Mouse (Mus musculus) right cerebral cortex, postnatal 10 days (tissue): ENCODE data around the gene Gbx1.

ENCODE experiments used
- DNase-seq, 2 experiments: peaks; one replicate each; pipeline ENCODE4 v3.0.0; 2021; ENCODE audit warnings: low spot score in 2 of 2

The Gbx1 gene

DNA sequence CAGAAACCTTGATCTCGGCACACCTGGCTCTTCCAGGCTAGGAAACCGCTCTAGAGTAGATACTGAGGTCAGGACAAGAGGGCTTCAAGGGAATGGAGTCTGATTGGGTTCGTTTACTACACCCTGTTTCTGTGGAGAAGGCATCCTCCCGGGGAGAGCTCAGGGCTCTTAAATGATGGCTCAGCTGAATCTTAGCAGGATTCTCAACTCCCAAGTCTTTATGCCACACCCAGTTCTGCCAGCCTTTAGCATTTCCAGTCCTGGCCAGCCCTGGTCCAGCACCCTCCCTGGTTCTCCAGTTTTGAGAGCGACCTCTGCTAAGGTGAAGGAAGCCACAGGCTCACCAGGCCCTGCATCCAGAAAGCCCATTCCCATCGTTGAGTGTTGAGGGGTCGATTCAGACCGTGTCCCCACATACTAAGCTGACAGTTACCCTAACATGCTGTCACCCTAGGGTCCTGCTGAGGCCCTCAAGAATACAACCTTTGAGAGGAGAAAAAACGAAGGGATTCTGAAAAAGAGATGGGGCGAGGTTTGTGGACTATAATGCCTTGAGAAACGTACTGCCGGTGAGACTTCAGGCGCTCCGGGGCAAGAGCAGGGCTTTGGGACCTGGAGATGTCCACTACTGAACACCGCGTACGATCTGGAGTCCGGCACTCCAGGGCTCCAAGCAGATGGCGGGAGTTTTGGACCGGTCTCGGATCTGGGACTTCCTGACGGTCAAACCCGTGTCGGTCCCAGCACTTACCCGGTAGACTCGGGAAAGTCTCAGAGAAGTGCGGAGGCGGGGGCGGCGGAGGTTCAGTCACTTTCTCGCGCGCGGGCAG, 1.4 kb downstream of the Gbx1 start:
- DNase-seq, result no peak

DNA sequence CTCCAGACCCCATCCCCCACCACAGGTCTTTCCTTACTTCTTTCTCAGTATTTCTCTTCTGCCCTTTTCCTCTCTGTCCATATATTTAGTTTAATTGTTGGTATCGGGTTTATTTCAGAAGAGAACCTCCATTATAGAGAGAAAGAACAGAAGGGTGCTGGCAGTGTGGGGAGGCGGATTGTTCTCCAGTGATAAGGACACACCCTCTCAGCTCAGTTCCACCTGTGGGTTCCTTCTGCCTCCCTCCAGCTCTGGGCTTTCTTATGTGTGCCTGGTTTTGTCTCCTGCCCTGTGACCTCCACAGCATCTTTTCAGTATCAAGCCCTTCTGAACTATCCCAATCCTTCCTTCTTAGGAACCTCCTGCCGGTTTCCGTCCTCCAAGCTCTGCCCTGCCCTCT, 2.5 kb downstream of the Gbx1 start:
- DNase-seq, result no peak

DNA sequence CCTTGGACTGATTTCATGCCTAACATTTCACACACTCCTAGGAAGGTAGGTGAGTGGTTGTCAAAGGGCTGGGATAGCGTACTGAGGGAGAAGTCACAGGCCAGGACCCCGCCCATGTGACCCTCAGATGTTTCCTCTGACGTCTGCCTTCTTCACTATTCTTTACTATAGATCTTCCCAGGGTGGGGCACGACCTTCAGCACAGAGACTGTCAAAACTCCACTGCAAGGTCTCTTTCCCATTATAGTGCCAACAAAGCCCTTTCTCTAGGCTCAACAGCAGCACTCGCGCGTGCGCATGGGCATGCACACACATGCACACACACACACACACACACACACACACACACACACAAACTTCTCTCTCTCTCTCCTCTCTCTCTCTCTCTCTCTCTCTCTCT, 3.2 kb downstream of the Gbx1 start:
- no peak for DNase-seq

DNA sequence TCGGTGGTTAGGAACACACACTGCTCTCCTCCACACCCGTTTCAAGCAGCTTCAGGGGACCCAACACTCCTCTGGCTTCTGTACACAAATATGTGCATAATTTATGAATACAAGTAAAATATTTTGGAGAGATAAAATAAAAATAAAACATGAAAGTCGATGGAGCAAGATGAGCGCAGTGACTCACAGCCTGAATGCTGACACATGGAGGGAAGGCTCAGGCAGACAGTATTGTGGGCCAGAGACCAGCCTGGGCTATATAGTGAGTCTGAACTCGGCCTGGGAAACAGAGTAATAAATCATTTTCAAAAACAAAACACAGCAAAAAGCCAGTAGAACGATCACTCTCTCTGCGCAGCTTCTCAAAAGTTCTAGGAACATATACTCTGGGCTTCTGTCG, 5.6 kb downstream of the Gbx1 start:
- no peak for DNase-seq

DNA sequence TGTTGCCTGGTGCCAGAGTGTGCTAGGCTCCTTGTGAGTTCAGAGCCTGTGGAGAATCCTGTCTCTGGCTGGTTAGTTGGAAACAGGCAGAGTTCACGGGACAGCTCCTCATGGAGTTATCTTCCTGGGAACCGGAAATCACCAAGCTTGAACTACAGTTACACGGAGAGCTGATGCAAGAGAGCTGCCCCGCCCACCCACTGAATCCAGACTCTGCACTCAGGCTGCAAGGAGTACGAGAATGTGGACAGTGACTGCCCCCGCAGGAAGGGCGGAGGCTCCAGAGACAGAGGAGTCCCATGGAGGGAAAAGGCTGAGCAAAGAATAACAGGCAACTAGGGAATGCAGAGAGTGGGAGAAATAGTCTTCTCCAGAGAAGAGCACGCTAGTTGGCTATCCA, 14.7 kb downstream of the Gbx1 start:
- DNase-seq, result no peak

DNA sequence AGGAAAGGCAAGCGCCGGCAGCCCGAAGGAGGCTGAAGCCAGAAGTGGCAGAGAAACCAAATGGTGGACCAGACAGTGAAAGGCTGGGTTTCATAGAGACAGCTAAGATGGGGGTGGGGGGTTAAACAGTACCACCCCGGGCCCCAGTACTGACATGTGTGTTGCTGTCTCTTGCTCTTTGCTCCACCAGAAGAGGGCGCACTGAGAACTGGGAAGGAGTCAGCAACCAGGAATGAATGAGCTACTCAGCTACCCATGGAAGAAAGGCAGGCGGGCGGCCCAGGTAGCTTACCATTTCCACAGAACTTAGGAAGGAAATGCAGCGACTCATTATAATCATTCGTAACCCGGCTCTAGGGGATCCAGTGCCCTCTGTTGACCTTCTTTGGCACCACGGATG, 16.4 kb downstream of the Gbx1 start:
- DNase-seq, result no peak

DNA sequence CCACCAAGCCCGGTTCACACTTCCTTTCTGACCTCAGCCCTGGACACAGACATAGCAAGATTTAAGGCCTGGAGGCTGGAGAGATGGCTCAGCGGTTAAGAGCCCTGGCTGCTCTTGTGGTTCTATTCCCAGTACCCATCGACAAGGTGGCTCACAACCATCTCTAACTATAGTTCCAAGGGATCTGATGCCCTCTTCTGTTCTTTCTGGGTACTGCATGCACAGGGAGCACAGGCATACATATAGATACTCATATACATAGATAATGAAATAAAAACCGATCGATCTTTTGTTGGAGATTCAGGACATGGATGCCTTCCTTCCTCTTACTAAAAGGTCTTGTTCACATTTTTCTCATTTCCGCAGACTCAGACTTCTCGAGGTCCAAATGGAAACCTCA, 18.6 kb downstream of the Gbx1 start:
- no peak for DNase-seq

DNA sequence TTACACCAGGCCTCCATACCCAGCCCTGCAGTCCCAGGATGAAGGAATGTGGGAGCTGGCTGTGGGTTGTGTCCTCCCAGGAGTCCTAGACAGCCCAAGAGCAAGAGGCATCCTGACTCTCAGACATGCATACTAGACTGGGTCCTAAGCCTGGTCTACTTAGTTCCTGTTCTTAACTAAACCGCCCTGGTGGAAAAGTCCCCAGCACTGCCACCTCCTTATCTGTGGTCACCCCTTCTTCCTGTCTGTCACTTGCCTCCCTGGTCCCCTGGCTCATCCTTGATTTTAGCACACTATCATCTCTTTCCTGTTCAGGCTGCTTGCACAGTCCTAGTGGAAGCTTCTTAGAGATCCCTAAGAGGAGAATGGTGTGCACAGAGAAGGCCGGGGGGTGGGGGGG, 21.5 kb downstream of the Gbx1 start:
- DNase-seq, result no peak

DNA sequence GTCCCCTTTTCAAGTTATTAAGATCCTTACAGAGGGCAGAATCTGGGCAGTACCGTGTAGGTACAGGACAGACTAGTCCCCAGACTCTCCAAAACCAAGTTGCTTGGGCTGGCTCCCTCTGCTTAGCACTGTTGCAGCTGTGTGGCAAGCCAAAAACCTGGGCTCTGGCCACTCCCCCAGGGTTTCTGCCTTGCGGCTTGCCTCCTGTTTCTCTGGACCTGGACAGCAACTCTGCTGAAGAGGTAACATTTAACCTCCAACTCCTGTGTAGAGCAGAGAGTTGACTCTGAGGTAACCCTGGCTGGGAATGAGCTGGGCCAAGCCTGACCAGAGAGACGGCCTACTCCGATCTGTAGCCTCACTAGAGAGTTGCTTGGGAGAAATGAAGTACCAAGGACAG, 24.2 kb downstream of the Gbx1 start:
- DNase-seq, result no peak

DNA sequence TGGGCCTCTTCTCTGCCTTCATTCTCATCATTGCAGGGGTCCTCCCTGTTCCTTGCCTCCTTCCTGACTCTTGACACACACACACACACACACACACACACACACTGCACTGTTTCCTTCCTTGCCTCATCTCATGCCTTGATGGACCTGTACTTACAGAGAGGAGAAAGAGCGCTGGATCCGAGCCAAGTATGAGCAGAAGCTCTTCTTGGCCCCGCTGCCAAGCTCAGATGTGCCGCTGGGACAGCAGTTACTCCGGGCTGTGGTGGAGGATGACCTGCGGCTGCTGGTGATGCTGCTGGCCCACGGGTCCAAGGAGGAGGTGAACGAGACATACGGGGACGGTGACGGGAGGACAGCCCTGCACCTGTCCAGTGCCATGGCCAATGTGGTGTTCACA, 26.2 kb downstream of the Gbx1 start:
- peak in 1 of 2 experiments; percentile 62 for DNase-seq

DNA sequence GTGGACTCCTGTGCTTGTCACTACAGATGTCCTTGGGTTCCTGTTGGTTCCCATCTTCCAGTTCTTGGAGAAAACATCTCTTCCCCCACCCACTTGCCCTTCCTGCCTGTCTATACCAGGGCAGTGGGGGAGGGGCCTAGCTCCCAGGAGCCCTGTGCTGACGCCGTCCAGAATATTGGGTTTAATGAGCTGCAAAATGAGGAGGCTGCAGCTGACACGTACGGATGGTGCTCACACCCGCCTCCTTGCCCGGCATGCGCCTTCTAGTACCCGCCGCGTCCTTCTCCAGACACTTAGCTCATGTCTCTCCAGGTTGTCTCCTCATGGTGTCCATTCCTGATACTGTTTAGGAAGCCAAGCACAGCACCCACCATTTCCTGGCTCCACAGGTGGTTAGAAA, 27.9 kb downstream of the Gbx1 start:
- DNase-seq, result peak in 1 of 2 experiments; percentile 29

DNA sequence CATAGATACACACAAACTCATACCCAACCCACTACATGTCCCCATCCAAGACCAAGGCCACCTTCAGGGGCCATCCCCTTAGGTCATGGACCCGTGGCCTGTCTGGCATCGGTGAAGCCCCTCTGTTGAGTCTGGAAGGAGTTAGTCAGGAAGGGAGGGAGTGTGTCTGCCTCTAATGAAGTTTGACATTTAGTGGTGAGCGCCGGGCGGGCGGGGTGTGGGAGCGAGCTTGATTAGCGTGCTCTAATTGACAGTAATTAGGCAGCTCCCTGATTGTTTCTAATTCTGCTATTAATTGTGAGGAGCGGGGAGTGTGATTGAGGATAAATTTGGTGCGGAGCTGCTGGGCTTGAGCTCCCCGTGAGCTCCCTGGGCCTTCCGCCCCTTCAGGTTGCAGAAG, 29.5 kb downstream of the Gbx1 start:
- DNase-seq, result no peak

DNA sequence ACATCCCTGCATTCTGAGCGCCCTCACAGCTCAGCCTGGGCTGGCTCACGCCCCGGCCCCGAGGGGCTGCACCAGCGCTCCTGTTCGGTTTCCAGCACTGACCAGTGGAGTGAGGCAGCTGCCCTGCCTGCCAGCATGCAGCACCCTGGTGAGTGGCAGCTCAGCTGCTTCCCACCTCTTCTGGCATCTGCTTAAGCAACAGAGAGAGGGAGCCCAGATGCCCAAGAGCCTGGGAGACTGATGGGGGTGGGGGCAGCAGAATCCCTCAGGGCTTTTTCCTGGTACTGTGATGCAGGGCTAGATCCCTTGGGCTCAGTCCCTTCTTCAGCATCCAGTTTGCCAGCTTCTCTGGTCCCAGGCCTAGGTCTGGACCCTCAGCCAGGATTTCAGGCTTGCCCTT, 30.2 kb downstream of the Gbx1 start:
- no peak for DNase-seq

DNA sequence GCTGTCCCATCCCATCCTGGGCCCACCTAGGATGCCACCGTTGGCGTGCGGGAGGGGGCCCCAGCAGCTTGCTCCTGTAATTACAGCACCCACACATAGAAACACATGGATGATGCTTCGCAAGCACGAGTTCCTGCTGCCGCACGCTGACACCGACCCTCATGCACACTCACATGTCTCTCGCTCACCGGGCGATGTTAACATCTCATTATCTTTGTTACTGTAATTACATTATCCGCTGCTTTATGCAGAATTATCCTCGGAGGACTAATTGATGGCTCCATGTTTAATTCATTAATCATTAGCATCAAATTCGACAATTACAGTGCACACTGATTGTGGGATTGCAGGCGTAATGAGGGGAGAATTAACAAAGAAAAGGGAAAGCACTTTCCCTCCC, 32.0 kb downstream of the Gbx1 start:
- DNase-seq, result peak in 1 of 2 experiments; percentile 53

DNA sequence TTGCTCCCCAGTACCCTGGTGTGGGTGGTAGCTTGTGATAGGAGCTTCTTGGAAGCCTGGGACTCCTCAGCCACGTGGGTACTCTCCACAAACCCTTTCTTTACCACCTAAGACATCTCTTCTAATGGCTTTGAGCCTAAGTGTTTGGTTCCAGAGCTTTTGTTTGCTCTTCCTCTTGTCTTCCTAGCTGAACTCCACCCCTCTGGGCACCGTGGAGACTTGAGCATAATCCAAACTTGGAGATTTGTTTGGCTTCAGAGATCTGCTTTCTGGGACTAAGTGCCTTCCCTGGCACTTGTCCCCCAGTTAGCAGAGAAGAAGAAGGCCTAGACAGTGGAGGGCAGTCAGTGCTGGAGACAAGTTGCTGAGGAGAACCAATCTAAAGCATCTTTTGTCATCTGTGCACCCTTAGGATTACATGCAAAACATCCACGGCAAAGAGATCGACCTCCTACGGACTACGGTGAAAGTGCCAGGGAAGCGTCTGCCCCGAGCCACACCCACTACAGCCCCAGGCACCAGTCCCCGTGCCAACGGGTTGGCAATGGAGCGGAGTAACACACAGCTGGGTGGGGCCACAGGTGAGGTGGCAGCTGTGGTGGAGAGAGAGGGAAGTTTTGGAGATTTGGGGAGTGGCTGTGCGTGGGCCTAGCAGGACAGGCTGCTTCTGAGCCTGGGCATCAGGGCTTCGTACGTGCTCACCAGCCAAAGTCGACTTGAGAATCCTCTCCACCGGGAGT, 34.3 kb downstream of the Gbx1 start:
- DNase-seq, result no peak

DNA sequence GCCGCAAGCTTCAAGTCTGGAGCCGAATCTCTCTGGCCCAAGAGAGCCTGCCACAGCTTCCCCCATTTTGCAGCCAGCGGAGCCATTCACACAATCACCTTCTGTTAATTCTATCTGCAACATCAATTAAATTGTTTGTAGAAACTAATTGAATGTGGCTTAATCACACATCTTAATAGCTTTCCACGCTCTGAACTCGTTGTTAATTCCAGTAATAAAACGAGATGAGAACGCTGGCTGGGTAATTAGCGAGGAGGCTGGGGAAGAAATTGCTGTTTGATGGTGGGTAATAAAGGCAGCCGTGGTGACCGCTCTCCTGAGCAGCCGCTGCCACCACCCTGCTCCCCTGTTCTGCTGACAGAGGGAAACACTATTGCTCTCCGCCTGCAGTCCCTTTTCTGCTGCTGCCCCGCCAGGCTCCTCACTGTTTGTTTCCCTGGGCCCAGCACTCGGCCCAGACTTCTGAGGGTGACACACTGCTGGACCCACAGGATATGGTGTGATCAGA, 36.5 kb downstream of the Gbx1 start:
- no peak for DNase-seq

DNA sequence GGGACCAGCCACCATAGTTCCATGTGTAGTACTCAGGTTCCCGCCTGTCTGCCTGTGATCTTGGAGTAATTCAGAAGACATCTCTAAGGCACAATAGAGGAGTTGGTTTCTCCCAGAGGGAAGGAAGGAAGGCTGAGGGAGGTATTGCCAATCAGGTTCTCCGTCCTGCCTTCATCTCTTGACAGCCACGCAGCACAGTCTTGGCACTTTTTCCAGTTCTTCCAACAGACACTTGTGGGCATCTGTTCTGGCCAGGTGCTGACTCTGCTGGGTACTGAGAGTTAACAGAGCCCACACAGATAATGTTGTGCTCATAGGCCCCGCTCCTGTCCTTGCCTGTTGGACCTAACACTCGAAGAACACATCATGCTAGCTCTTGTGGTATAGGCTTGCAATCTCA, 40.3 kb downstream of the Gbx1 start:
- DNase-seq, result no peak

DNA sequence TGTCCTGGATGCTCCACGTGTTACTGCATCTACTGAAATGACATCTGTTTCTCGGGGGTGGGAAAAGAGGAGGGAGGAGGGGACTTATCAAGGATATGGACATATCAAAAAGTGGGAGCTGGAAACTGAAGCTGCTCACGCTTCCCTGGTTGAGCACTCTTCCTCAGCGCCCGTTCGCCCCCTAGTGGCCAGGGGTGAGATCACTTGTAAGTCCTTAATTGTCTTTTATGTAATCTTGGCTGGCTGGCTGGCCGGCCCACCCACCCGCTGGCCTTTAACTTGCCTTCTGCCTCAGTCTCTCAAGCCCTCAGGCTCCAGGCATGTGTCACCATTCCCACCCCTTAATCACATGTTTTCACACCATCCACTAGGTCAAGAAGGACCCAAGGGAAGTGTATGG, 40.9 kb downstream of the Gbx1 start:
- DNase-seq, result peak; percentile 83 to 92

DNA sequence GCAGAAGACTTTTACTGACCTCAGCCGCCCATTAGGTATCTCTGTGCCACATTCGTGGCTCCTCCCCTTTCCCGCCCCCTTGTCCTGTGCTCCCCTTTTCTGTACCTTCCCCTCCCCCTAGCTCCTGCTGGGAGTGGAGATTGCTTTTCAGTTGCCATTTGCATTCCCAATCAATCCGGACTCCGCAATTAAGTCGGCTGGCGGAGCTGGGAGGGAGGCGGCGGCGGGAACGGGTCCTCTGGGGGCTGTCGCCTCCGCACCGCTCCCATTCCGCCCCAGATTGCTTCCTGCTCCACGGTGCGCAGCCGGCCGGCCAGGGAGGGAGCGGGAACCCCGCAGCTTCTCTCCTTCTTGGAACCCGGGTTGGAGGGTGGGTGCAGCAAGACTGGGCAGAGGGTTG, 42.0 kb downstream of the Gbx1 start:
- peak; percentile 44 to 52 for DNase-seq

DNA sequence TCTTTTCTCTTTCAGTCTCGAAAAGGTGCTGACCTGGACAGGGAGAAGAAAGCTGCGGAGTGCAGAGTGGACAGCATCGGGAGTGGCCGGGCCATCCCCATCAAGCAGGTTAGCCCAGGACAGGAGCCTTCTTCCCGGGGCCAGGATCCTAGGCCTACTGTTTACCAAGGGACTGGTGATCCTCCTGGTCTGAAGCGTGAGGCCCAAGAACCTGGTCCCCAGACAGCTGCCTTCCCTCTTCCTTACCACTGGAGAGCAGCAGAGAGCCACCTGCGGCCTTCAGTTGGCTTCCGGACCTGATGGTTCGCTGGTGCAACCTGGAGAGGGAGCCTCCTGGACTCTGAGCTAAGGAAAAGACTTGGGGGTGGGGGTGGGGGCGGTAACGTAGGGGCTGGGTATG, 43.7 kb downstream of the Gbx1 start:
- DNase-seq, result peak; percentile 74 to 77

DNA sequence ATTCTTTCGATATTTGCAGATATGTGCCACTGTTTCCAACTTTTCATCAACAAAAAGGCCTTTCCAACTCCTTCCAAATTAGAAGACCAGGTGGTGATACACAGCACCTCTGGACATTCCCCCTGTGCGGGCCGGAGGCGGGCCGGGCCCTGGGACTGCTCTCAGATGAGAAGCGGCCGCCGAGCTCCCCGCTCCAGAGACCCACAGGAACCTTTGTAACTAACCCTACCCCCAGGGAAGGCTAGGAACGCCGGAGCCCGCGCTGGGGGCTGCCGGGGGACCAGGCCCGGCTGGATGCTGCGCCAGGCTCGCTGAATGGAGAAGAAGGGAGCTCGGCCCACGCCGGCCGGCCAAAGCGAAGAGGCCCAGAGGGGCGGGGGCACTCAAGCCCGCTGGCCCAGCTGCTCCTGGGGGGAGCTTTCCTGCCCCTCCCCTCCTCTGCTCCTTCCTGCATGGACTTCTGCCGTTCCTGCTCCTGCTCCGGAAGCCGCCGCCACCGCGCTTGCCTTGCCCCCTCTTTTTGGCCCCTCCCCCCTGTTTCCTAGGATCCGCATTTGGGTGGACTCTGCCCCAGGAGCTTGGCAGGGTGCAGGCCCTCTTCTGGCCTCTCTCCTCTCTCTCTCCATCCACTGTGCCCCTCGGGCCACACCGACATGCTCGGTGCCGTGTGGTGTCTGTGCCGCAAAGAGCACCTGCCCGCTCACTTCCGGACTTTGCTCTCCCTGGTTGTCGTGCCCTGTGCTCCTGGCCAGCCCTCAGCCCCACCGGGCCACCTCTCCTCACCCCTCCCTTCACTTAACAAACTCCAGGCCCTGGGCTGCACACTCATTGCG, 44.5 kb downstream of the Gbx1 start:
- no peak for DNase-seq

DNA sequence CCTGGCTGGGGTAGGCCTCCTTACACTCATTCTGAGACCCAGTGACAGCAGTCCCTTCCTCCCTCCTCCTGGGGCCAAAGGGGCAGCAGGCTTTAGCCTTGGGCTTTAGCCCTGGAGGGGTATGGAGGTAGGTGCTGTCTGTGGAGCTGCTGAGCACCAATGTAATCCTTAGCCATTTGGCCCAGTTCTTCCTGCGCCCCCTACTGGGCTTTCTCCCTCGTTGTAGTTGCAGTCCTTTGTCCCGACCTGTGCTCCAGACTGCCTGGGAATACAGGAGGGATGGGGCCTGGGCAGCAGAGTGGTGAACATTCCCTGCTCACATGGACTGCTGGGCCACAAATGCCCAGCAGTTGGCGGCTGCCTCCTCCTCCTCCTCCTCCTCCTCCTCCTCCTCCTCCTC, 45.4 kb downstream of the Gbx1 start:
- peak; percentile 69 to 73 for DNase-seq
